Mouse (Mus musculus) liver, postnatal 0 days (tissue): ENCODE results near the gene Shisa9.

Experiments used
- CTCF ChIP-seq: sonication (generic); IDR thresholded peaks from 2 replicates; pipeline ENCODE4 v1.5.1; 2016; ENCODE audit warnings: antibody characterized with exemption, low read depth
- EP300 ChIP-seq: IDR thresholded peaks from 2 replicates; pipeline ENCODE4 v1.6.1; 2016; ENCODE audit warnings: antibody characterized with exemption, low read depth, mild to moderate bottlenecking

DNA sequence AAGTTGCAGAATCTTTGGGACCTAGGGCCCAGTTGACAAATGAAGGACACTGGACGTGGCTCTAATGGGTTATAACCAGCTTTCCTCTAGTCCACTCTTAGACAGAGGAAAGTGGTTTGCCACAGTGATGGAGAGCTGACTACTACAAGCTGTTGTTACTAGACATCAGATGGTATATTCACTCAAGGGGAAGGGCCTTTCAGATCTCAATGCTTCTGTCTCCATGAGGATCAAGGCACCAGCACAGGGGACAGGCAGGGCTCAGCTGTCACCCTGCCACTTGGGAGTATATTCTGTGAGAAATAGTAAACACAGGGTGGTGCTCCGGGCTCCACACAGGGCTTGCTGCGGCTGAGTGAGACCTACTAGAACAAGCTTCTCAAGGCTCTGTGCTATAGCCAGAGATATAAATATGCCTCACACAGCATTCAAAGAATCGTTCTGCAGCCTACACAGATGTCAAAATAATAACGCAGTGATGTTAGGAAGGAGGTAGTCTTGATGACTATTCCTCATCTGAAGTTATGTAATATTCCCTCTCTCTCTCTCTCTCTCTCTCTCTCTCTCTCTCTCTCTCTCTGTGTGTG lies 127.0 kb downstream of the Shisa9 start:
- no peak for TF ChIP-seq CTCF
- no peak for TF ChIP-seq EP300
